Mouse (Mus musculus): ENCODE measurements around the gene Ubald2. TPM values are rescaled to one million over a fixed set of nuclear protein-coding genes. Genes with fewer than 3 reads are reported as not detected.

Ubald2 gene
- polyA plus RNA-seq, 1 experiment from 2014 or later: 29.8 TPM

DNA sequence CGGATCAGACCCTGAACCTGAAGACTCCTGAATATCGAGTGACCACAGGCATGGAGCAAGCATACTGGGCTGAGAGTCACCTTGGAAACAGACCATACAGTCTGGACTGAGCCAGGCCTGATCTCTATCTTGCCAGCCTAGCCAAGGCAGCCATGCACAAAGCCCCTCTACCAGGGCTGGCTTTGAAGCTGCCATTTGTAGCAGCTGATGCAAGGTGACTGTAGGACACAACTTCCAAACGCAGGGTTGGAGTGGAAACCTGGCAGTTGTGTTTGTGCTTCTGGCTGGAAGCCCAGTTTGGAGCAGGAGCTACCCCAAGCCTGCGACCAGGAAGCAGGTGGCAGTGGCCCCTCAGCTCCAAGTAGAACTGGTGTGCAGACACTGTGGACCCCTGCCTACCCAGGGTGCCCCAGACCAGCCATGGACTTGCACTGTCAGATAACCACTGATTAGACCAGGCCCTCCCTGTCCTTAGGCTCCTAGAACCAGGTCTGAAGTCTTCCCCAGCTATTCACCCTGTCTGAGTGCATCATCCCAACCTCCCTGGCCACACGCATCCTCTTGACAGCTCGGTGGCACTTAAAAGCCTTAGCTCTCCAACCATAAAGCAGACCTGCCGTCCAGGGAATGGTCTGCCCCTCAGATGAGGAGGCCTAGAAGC, 6.6 kb downstream of the Ubald2 start:
- Histone ChIP-seq H3K27ac (ENCODE audit: low read depth) (no peak overlapping the region; the same call in 1 of the 2 replicates), H3K4me1 (ENCODE audit: insufficient read depth) (peaks cover 22% of the 10 kb centered on the region), H3K9ac (replicated peaks) (no peak overlapping the region), H3K4me2 (ENCODE audit: low read depth, low read length) (no peak overlapping the region), H3K9me3 (ENCODE audit: low read length) (no peaks in the 10 kb centered on the region), H3K4me3 (ENCODE audit: low read depth, low read length) (no peak overlapping the region), H3K36me3 (replicated peaks; ENCODE audit: insufficient read depth, low read length) (peaks cover 31% of the 10 kb centered on the region), H3K27me3 (ENCODE audit: insufficient read depth, low read length) (no peaks in the 10 kb centered on the region)
- WGBS (ENCODE audit: insufficient replicate concordance): 60% methylated on average over 7 of the region's 7 CpGs
- no peak for ATAC-seq
- TF ChIP-seq CTCF (IDR thresholded peaks at IDR 0.05; ENCODE audit: low read depth) (no peak), EP300 (IDR thresholded peaks at IDR 0.05; ENCODE audit: low read depth) (no peak)
- no peak for DNase-seq

GRCm38 (mm10) chr11:116442129-116442866, 8.4 kb downstream of the Ubald2 start:
- no peak overlapping the region for H3K4me2 ChIP-seq (ENCODE audit: low read depth, low read length)
- no peak overlapping the region for H3K9ac ChIP-seq (replicated peaks)
- no peak for ATAC-seq
- H3K4me1 ChIP-seq (ENCODE audit: insufficient read depth): peaks cover 7% of the 10 kb centered on the region; the same call in 1 of the 2 replicates
- WGBS (ENCODE audit: insufficient replicate concordance): 70% methylated on average over 15 of the region's 15 CpGs
- no peak overlapping the region for H3K4me3 ChIP-seq (ENCODE audit: low read depth, low read length)
- H3K27ac ChIP-seq (ENCODE audit: low read depth): no peak overlapping the region
- TF ChIP-seq CTCF (IDR thresholded peaks at IDR 0.05; ENCODE audit: low read depth) (no peak), EP300 (IDR thresholded peaks at IDR 0.05; ENCODE audit: low read depth) (no peak)
- DNase-seq: no peak
- H3K27me3 ChIP-seq (ENCODE audit: insufficient read depth, low read length): peaks cover 6% of the 10 kb centered on the region; the same call in 1 of the 2 replicates
- H3K9me3 ChIP-seq (ENCODE audit: low read length): no peaks in the 10 kb centered on the region
- peaks cover 14% of the 10 kb centered on the region for H3K36me3 ChIP-seq (replicated peaks; ENCODE audit: insufficient read depth, low read length)

- ATAC-seq (no peak), DNase-seq (no peak)
- Histone ChIP-seq H3K36me3 (replicated peaks; ENCODE audit: insufficient read depth, low read length) (peaks cover 8% of the 10 kb centered on the region; the same call in 1 of the 2 replicates), H3K9ac (replicated peaks) (no peak overlapping the region), H3K27me3 (ENCODE audit: insufficient read depth, low read length) (peaks cover 6% of the 10 kb centered on the region; the same call in 1 of the 2 replicates), H3K4me1 (ENCODE audit: insufficient read depth) (0 out of 2 replicates have a peak, but pooled peaks cover 2% of the 10 kb centered on the region), H3K9me3 (ENCODE audit: low read length) (no peaks in the 10 kb centered on the region), H3K4me2 (ENCODE audit: low read depth, low read length) (no peak overlapping the region), H3K4me3 (ENCODE audit: low read depth, low read length) (no peak overlapping the region), H3K27ac (ENCODE audit: low read depth) (no peak overlapping the region)
- WGBS (ENCODE audit: insufficient replicate concordance): 75% methylated on average over 6 of the region's 6 CpGs
- TF ChIP-seq EP300 (IDR thresholded peaks at IDR 0.05; ENCODE audit: low read depth): no peak
- TF ChIP-seq CTCF (IDR thresholded peaks at IDR 0.05; ENCODE audit: low read depth): no peak
Observed at GRCm38 (mm10) chr11:116442867-116443177, 8.9 kb downstream of the Ubald2 start.

- Histone ChIP-seq H3K4me3 (ENCODE audit: low read depth, low read length) (no peak overlapping the region), H3K4me2 (ENCODE audit: low read depth, low read length) (no peak overlapping the region), H3K27me3 (ENCODE audit: insufficient read depth, low read length) (peaks cover 8% of the 10 kb centered on the region; the same call in 1 of the 2 replicates), H3K9ac (replicated peaks) (no peak overlapping the region), H3K36me3 (replicated peaks; ENCODE audit: insufficient read depth, low read length) (peaks cover 8% of the 10 kb centered on the region; the same call in 1 of the 2 replicates), H3K4me1 (ENCODE audit: insufficient read depth) (0 out of 2 replicates have a peak, but pooled peaks cover 2% of the 10 kb centered on the region), H3K27ac (ENCODE audit: low read depth) (no peak overlapping the region), H3K9me3 (ENCODE audit: low read length) (no peaks in the 10 kb centered on the region)
- TF ChIP-seq CTCF (IDR thresholded peaks at IDR 0.05; ENCODE audit: low read depth): no peak
- 90% methylated on average over 6 of the region's 6 CpGs for WGBS (ENCODE audit: insufficient replicate concordance)
- ATAC-seq (no peak), DNase-seq (no peak)
Observed at GRCm38 (mm10) chr11:116443311-116443710, 9.4 kb downstream of the Ubald2 start.

DNA sequence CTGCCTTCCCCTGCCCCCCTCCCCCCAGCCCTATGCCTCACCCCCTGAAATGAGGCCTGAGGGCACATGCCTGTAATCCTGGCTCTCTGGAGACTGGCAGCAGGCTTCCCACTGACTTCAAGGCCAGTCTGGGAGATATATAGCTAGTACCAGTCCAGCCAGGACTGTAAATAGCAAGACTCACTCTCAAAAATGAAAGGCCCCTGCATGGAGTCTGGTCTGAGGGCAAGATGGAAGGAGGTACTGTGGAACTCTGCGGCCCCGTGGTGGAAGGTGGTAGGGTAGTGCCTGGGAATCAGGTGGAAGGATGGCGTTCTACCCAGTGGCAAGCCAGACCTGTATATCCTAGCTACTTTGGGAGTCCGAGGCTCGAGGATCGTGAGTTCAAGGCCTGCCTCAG, 10.0 kb downstream of the Ubald2 start:
- WGBS (ENCODE audit: insufficient replicate concordance): 85% methylated on average over 6 of the region's 6 CpGs
- TF ChIP-seq CTCF (IDR thresholded peaks at IDR 0.05; ENCODE audit: low read depth): no peak
- no peak for TF ChIP-seq EP300 (IDR thresholded peaks at IDR 0.05; ENCODE audit: low read depth)
- no peak overlapping the region for H3K27ac ChIP-seq (ENCODE audit: low read depth)
- peaks cover 7% of the 10 kb centered on the region; the same call in 1 of the 2 replicates for H3K36me3 ChIP-seq (replicated peaks; ENCODE audit: insufficient read depth, low read length)
- DNase-seq (no peak), ATAC-seq (no peak)
- peaks cover 8% of the 10 kb centered on the region; the same call in 1 of the 2 replicates for H3K27me3 ChIP-seq (ENCODE audit: insufficient read depth, low read length)
- no peak overlapping the region for H3K4me2 ChIP-seq (ENCODE audit: low read depth, low read length)
- H3K4me1 ChIP-seq (ENCODE audit: insufficient read depth): 0 out of 2 replicates have a peak, but pooled peaks cover 2% of the 10 kb centered on the region
- no peaks in the 10 kb centered on the region for H3K9me3 ChIP-seq (ENCODE audit: low read length)
- no peak overlapping the region for H3K4me3 ChIP-seq (ENCODE audit: low read depth, low read length)
- H3K9ac ChIP-seq (replicated peaks): no peak overlapping the region

- 0 out of 2 replicates have a peak, but pooled peaks cover 2% of the 10 kb centered on the region for H3K4me1 ChIP-seq (ENCODE audit: insufficient read depth)
- no peak overlapping the region for H3K27ac ChIP-seq (ENCODE audit: low read depth)
- no peak for TF ChIP-seq EP300 (IDR thresholded peaks at IDR 0.05; ENCODE audit: low read depth)
- peak; percentile 99 for TF ChIP-seq CTCF (IDR thresholded peaks at IDR 0.05; ENCODE audit: low read depth)
- DNase-seq (peak; percentile 94), ATAC-seq (peak; percentile 81)
- no peak overlapping the region for H3K4me2 ChIP-seq (ENCODE audit: low read depth, low read length)
- no peaks in the 10 kb centered on the region for H3K9me3 ChIP-seq (ENCODE audit: low read length)
- WGBS (ENCODE audit: insufficient replicate concordance): 38% methylated on average over 16 of the region's 16 CpGs
- H3K27me3 ChIP-seq (ENCODE audit: insufficient read depth, low read length): peaks cover 8% of the 10 kb centered on the region; the same call in 1 of the 2 replicates
- H3K4me3 ChIP-seq (ENCODE audit: low read depth, low read length): no peak overlapping the region
- no peaks in the 10 kb centered on the region for H3K36me3 ChIP-seq (replicated peaks; ENCODE audit: insufficient read depth, low read length)
- H3K9ac ChIP-seq (replicated peaks): no peak overlapping the region
Observed at GRCm38 (mm10) chr11:116445596-116446307, 11.9 kb downstream of the Ubald2 start.
